Mouse (Mus musculus): Measurements from ENCODE around the gene Ccdc85b.

- TF ChIP-seq CTCF (IDR thresholded peaks at IDR 0.05; ENCODE audit: control insufficient read depth, insufficient read depth, insufficient read length) (no peak), MYOG (IDR thresholded peaks at IDR 0.05; ENCODE audit: control insufficient read depth, extremely low read depth, insufficient read length) (no peak), USF1 (IDR thresholded peaks at IDR 0.05; ENCODE audit: low read depth) (peak; percentile 92), MAX (IDR thresholded peaks at IDR 0.05) (peak; percentile 26), MYOD1 (IDR thresholded peaks at IDR 0.05; ENCODE audit: control insufficient read depth, insufficient read length, low read depth) (no peak), FOSL1 (IDR thresholded peaks at IDR 0.05; ENCODE audit: insufficient read depth, low read length, poor library complexity, severe bottlenecking) (no peak), CEBPB (IDR thresholded peaks at IDR 0.05; ENCODE audit: low read depth) (peak; percentile 98)
These were observed 13.3 kb downstream of the Ccdc85b start for GRCm38 (mm10) chr19:5444371-5444908.

Data from C2C12 (cell line).